Mouse (Mus musculus) limb, embryonic 12.5 days (tissue): ENCODE data around the gene 6430571L13Rik. TPM values are rescaled to one million over a fixed set of nuclear protein-coding genes. Genes with fewer than 3 reads are reported as not detected.
"Not testable (repeated sequence)": the region's sequence is repeated elsewhere in the genome, so short reads cannot be mapped to it uniquely, and the experiment has no call there.

Experiments used
- ATAC-seq: fragments of 200-750 bp; cut with Nextera tagmentation; 2 replicates; pipeline ENCODE4 v1.8.0; 2017; ENCODE audit warnings: low read depth, moderate TSS enrichment; ENCODE audit not compliant: insufficient number of reproducible peaks, insufficient read depth, low FRiP score, low TSS enrichment
- H3K27ac ChIP-seq: fragments of 300-500 bp; sonication (generic); 2 replicates; pipeline ENCODE4 v1.5.1; 2016; ENCODE audit warnings: mild to moderate bottlenecking, moderate library complexity
- H3K27me3 ChIP-seq: fragments of 300-500 bp; sonication (generic); 2 replicates; pipeline ENCODE4 v1.6.1; 2016; ENCODE audit warnings: mild to moderate bottlenecking, moderate library complexity
- H3K36me3 ChIP-seq: fragments of 300-500 bp; sonication (generic); 2 replicates; pipeline ENCODE4 v1.6.1; 2016; ENCODE audit warnings: mild to moderate bottlenecking, moderate library complexity
- H3K4me1 ChIP-seq: fragments of 300-500 bp; sonication (generic); replicated peaks from 2 replicates; pipeline ENCODE4 v1.6.1; 2016
- H3K4me2 ChIP-seq: fragments of 300-500 bp; sonication (generic); 2 replicates; pipeline ENCODE4 v1.6.1; 2016; ENCODE audit warnings: mild to moderate bottlenecking, moderate library complexity
- H3K4me3 ChIP-seq: fragments of 300-500 bp; sonication (generic); replicated peaks from 2 replicates; pipeline ENCODE4 v1.5.1; 2016; ENCODE audit warnings: mild to moderate bottlenecking
- H3K9ac ChIP-seq: fragments of 300-500 bp; sonication (generic); replicated peaks from 2 replicates; pipeline ENCODE4 v1.6.1; 2016; ENCODE audit warnings: mild to moderate bottlenecking, moderate library complexity
- H3K9me3 ChIP-seq: fragments of 300-500 bp; sonication (generic); 2 replicates; pipeline ENCODE4 v1.6.1; 2016; ENCODE audit warnings: mild to moderate bottlenecking, moderate library complexity
- WGBS: fragments of 180-500 bp; shearing (Covaris S2); methylation state at CpG from one replicate; pipeline ENCODE4 v1.1.7; 2016; 5-methylcytosine and 5-hydroxymethylcytosine counted together
- polyA plus RNA-seq: library from polyadenylated mRNA; unstranded; fragments of >200 nt; fragmentation: Nextera tagmentation; extraction: Ambion mirVana; gene quantifications from 2 replicates; pipeline ENCODE4 v1.2.1, GENCODE M21; 2016

The 6430571L13Rik gene
- polyA plus RNA-seq, 1 experiment from 2014 or later, result 1.4 TPM

GRCm38 (mm10) chr9:107299783-107300182 lies 40.6 kb upstream of the 6430571L13Rik start:
- no peak overlapping the region for H3K4me3 ChIP-seq
- H3K4me1 ChIP-seq, result peaks cover 12% of the 10 kb centered on the region
- peaks cover 25% of the 10 kb centered on the region for H3K36me3 ChIP-seq
- ATAC-seq, result no peak
- H3K27me3 ChIP-seq, result peaks cover 6% of the 10 kb centered on the region
- no peaks in the 10 kb centered on the region for H3K9me3 ChIP-seq
- H3K4me2 ChIP-seq, result no peak overlapping the region
- H3K9ac ChIP-seq, result no peak overlapping the region
- WGBS, result 88% methylated on average over 7 of the region's 7 CpGs
- H3K27ac ChIP-seq, result no peak overlapping the region

GRCm38 (mm10) chr9:107300224-107300973 lies 40.0 kb upstream of the 6430571L13Rik start:
- H3K9me3 ChIP-seq, result no peaks in the 10 kb centered on the region
- H3K4me3 ChIP-seq, result no peak overlapping the region
- H3K27ac ChIP-seq, result no peak overlapping the region

GRCm38 (mm10) chr9:107301554-107302331 lies 38.7 kb upstream of the 6430571L13Rik start:
- Histone ChIP-seq H3K4me1 (peaks cover 16% of the 10 kb centered on the region), H3K27me3 (no peaks in the 10 kb centered on the region; the same call in 1 of the 2 replicates), H3K27ac (no peak overlapping the region), H3K9ac (no peak overlapping the region), H3K36me3 (peaks cover 25% of the 10 kb centered on the region), H3K9me3 (no peaks in the 10 kb centered on the region), H3K4me3 (no peak overlapping the region), H3K4me2 (no peak overlapping the region)
- WGBS, result 83% methylated on average over 17 of the region's 17 CpGs
- ATAC-seq, result no peak

More at GRCm38 (mm10) chr9:107300224-107300973, 40.0 kb upstream of the 6430571L13Rik start:
- H3K36me3 ChIP-seq, result peaks cover 25% of the 10 kb centered on the region
- H3K9ac ChIP-seq, result no peak overlapping the region
- ATAC-seq, result no peak
- H3K4me1 ChIP-seq, result peaks cover 12% of the 10 kb centered on the region
- H3K4me2 ChIP-seq, result no peak overlapping the region
- peaks cover 4% of the 10 kb centered on the region for H3K27me3 ChIP-seq
- 92% methylated on average over 30 of the region's 30 CpGs for WGBS

GRCm38 (mm10) chr9:107302592-107302991 lies 37.8 kb upstream of the 6430571L13Rik start:
- Histone ChIP-seq H3K4me1 (peaks cover 9% of the 10 kb centered on the region), H3K36me3 (peaks cover 25% of the 10 kb centered on the region), H3K9me3 (no peaks in the 10 kb centered on the region), H3K4me3 (no peak overlapping the region), H3K27ac (no peak overlapping the region), H3K27me3 (no peaks in the 10 kb centered on the region), H3K4me2 (no peak overlapping the region), H3K9ac (no peak overlapping the region)
- WGBS, result 67% methylated on average over 7 of the region's 7 CpGs
- ATAC-seq, result no peak

- 77% methylated on average over 9 of the region's 9 CpGs for WGBS
- H3K4me2 ChIP-seq, result no peak overlapping the region
- H3K9me3 ChIP-seq, result no peaks in the 10 kb centered on the region
- H3K4me3 ChIP-seq, result no peak overlapping the region
- no peaks in the 10 kb centered on the region for H3K27me3 ChIP-seq
- ATAC-seq, result no peak
- H3K27ac ChIP-seq, result no peak overlapping the region
- H3K9ac ChIP-seq, result no peak overlapping the region
- peaks cover 3% of the 10 kb centered on the region; the same call in 1 of the 2 replicates for H3K4me1 ChIP-seq
- H3K36me3 ChIP-seq, result peaks cover 25% of the 10 kb centered on the region
Observed at GRCm38 (mm10) chr9:107303121-107303820, 37.1 kb upstream of the 6430571L13Rik start.

GRCm38 (mm10) chr9:107303900-107304299 lies 36.5 kb upstream of the 6430571L13Rik start:
- Histone ChIP-seq H3K4me2 (no peak overlapping the region), H3K36me3 (peaks cover 25% of the 10 kb centered on the region), H3K4me1 (peaks cover 3% of the 10 kb centered on the region; the same call in 1 of the 2 replicates), H3K27me3 (no peaks in the 10 kb centered on the region), H3K4me3 (no peak overlapping the region), H3K27ac (no peak overlapping the region), H3K9me3 (no peaks in the 10 kb centered on the region), H3K9ac (no peak overlapping the region)
- 85% methylated on average over 5 of the region's 5 CpGs for WGBS
- no peak for ATAC-seq

GRCm38 (mm10) chr9:107304383-107304782 lies 36.0 kb upstream of the 6430571L13Rik start:
- WGBS, result 85% methylated on average over 3 of the region's 3 CpGs

GRCm38 (mm10) chr9:107305012-107305411 lies 35.4 kb upstream of the 6430571L13Rik start:
- Histone ChIP-seq H3K9me3 (no peaks in the 10 kb centered on the region), H3K27me3 (no peaks in the 10 kb centered on the region), H3K4me1 (peaks cover 3% of the 10 kb centered on the region; the same call in 1 of the 2 replicates), H3K36me3 (peaks cover 22% of the 10 kb centered on the region), H3K4me2 (no peak overlapping the region), H3K9ac (no peak overlapping the region), H3K27ac (no peak overlapping the region), H3K4me3 (no peak overlapping the region)
- ATAC-seq, result no peak
- whole genome bisulfite sequencing, result 89% methylated on average over 4 of the region's 4 CpGs

More at GRCm38 (mm10) chr9:107304383-107304782, 36.0 kb upstream of the 6430571L13Rik start:
- Histone ChIP-seq H3K27me3 (no peaks in the 10 kb centered on the region), H3K9ac (no peak overlapping the region), H3K9me3 (no peaks in the 10 kb centered on the region), H3K4me1 (peaks cover 3% of the 10 kb centered on the region; the same call in 1 of the 2 replicates), H3K27ac (no peak overlapping the region), H3K4me3 (no peak overlapping the region), H3K36me3 (peaks cover 25% of the 10 kb centered on the region), H3K4me2 (no peak overlapping the region)
- no peak for ATAC-seq

- no peak overlapping the region for H3K4me2 ChIP-seq
- no peak overlapping the region for H3K4me3 ChIP-seq
- peaks cover 3% of the 10 kb centered on the region; the same call in 1 of the 2 replicates for H3K4me1 ChIP-seq
- no peak overlapping the region for H3K27ac ChIP-seq
- H3K27me3 ChIP-seq, result no peaks in the 10 kb centered on the region
- H3K36me3 ChIP-seq, result peaks cover 14% of the 10 kb centered on the region
- 53% methylated on average over 13 of the region's 13 CpGs for WGBS
- ATAC-seq, result no peak
- H3K9me3 ChIP-seq, result no peaks in the 10 kb centered on the region
- H3K9ac ChIP-seq, result no peak overlapping the region
Observed at GRCm38 (mm10) chr9:107305601-107306542, 34.5 kb upstream of the 6430571L13Rik start.

GRCm38 (mm10) chr9:107306673-107307072 lies 33.7 kb upstream of the 6430571L13Rik start:
- not testable (repeated sequence) for H3K9ac ChIP-seq, H3K4me1 ChIP-seq, H3K4me3 ChIP-seq, ATAC-seq, H3K27me3 ChIP-seq, H3K4me2 ChIP-seq, H3K36me3 ChIP-seq, H3K9me3 ChIP-seq, H3K27ac ChIP-seq
- WGBS, result 100% methylated on average over 1 of the region's 1 CpGs
